Mouse (Mus musculus) hindbrain, embryonic 12.5 days (tissue): ENCODE measurements around the gene Aplnr. TPM values are rescaled to one million over a fixed set of nuclear protein-coding genes. Genes with fewer than 3 reads are reported as not detected.
A peak's percentile ranks its signal among the peaks of the same experiment; 100 is the strongest.

ENCODE experiments used
- ATAC-seq: fragments of 200-750 bp; cut with Nextera tagmentation; 2 replicates; pipeline ENCODE4 v1.8.0; 2017; ENCODE audit warnings: moderate TSS enrichment; ENCODE audit not compliant: low FRiP score
- H3K27ac ChIP-seq: fragments of 300-500 bp; sonication (generic); 2 replicates; pipeline ENCODE4 v1.5.1; 2016; ENCODE audit warnings: mild to moderate bottlenecking
- H3K27me3 ChIP-seq: fragments of 300-500 bp; sonication (generic); 2 replicates; pipeline ENCODE4 v1.6.1; 2016; ENCODE audit warnings: mild to moderate bottlenecking
- H3K36me3 ChIP-seq: fragments of 300-500 bp; sonication (generic); 2 replicates; pipeline ENCODE4 v1.6.1; 2016; ENCODE audit warnings: mild to moderate bottlenecking
- H3K4me1 ChIP-seq: fragments of 300-500 bp; sonication (generic); 2 replicates; pipeline ENCODE4 v1.6.1; 2016
- H3K4me2 ChIP-seq: fragments of 300-500 bp; sonication (generic); replicated peaks from 2 replicates; pipeline ENCODE4 v1.6.1; 2016; ENCODE audit warnings: mild to moderate bottlenecking
- H3K4me3 ChIP-seq: fragments of 300-500 bp; sonication (generic); 2 replicates; pipeline ENCODE4 v1.5.1; 2016; ENCODE audit warnings: mild to moderate bottlenecking
- H3K9ac ChIP-seq: fragments of 300-500 bp; sonication (generic); 2 replicates; pipeline ENCODE4 v1.6.1; 2016; ENCODE audit warnings: mild to moderate bottlenecking, moderate library complexity
- H3K9me3 ChIP-seq: fragments of 300-500 bp; sonication (generic); replicated peaks from 2 replicates; pipeline ENCODE4 v1.6.1; 2016; ENCODE audit warnings: mild to moderate bottlenecking
- WGBS: fragments of 180-500 bp; shearing (Covaris S2); methylation state at CpG from one replicate; pipeline ENCODE4 v1.1.7; 2016; 5-methylcytosine and 5-hydroxymethylcytosine counted together
- polyA plus RNA-seq: library from polyadenylated mRNA; unstranded; fragments of >200 nt; fragmentation: Nextera tagmentation; extraction: Ambion mirVana; gene quantifications from 2 replicates; pipeline ENCODE4 v1.2.1, GENCODE M21; 2016

Gene Aplnr
- polyA plus RNA-seq, 1 experiment from 2014 or later: 41.5 TPM

GRCm38 (mm10) chr2:85110288-85110875 lies 25.6 kb upstream of the Aplnr start:
- H3K36me3 ChIP-seq: no peaks in the 10 kb centered on the region
- ATAC-seq: no peak
- H3K9ac ChIP-seq: no peak overlapping the region
- H3K27ac ChIP-seq: no peak overlapping the region
- H3K4me3 ChIP-seq: no peak overlapping the region
- H3K4me1 ChIP-seq: no peaks in the 10 kb centered on the region
- H3K4me2 ChIP-seq: no peak overlapping the region
- 86% methylated on average over 9 of the region's 9 CpGs for WGBS
- H3K27me3 ChIP-seq: no peaks in the 10 kb centered on the region
- no peaks in the 10 kb centered on the region for H3K9me3 ChIP-seq

GRCm38 (mm10) chr2:85123187-85123868 lies 12.7 kb upstream of the Aplnr start:
- ATAC-seq: peak; percentile 66
- 24% methylated on average over 5 of the region's 5 CpGs for WGBS

GRCm38 (mm10) chr2:85123869-85124535 lies 12.0 kb upstream of the Aplnr start:
- Histone ChIP-seq H3K27ac (no peak overlapping the region), H3K27me3 (no peaks in the 10 kb centered on the region), H3K4me3 (no peak overlapping the region), H3K36me3 (no peaks in the 10 kb centered on the region), H3K9me3 (no peaks in the 10 kb centered on the region), H3K4me1 (no peaks in the 10 kb centered on the region), H3K9ac (no peak overlapping the region), H3K4me2 (no peak overlapping the region)
- WGBS: 21% methylated on average over 1 of the region's 1 CpGs
- ATAC-seq: peak; percentile 91

More at GRCm38 (mm10) chr2:85123187-85123868, 12.7 kb upstream of the Aplnr start:
- no peaks in the 10 kb centered on the region for H3K9me3 ChIP-seq
- no peaks in the 10 kb centered on the region for H3K27me3 ChIP-seq
- no peaks in the 10 kb centered on the region for H3K4me1 ChIP-seq
- H3K36me3 ChIP-seq: no peaks in the 10 kb centered on the region
- no peak overlapping the region for H3K27ac ChIP-seq
- H3K4me3 ChIP-seq: no peak overlapping the region
- no peak overlapping the region for H3K9ac ChIP-seq
- no peak overlapping the region for H3K4me2 ChIP-seq

- no peaks in the 10 kb centered on the region for H3K9me3 ChIP-seq
- H3K4me3 ChIP-seq: no peak overlapping the region
- WGBS: 41% methylated on average over 6 of the region's 6 CpGs
- no peak overlapping the region for H3K9ac ChIP-seq
- ATAC-seq: no peak
- H3K36me3 ChIP-seq: no peaks in the 10 kb centered on the region
- no peak overlapping the region for H3K27ac ChIP-seq
- H3K4me2 ChIP-seq: no peak overlapping the region
- H3K27me3 ChIP-seq: no peaks in the 10 kb centered on the region
- peaks cover 4% of the 10 kb centered on the region; the same call in 1 of the 2 replicates for H3K4me1 ChIP-seq
Measured at GRCm38 (mm10) chr2:85129496-85129971, 6.5 kb upstream of the Aplnr start.

- Histone ChIP-seq H3K9ac (no peak overlapping the region), H3K27me3 (no peaks in the 10 kb centered on the region), H3K9me3 (no peaks in the 10 kb centered on the region), H3K4me1 (peaks cover 4% of the 10 kb centered on the region; the same call in 1 of the 2 replicates), H3K27ac (no peak overlapping the region), H3K4me3 (no peak overlapping the region), H3K36me3 (no peaks in the 10 kb centered on the region), H3K4me2 (no peak overlapping the region)
- WGBS: 26% methylated on average over 2 of the region's 2 CpGs
- ATAC-seq: no peak
Measured at GRCm38 (mm10) chr2:85131226-85131625, 4.8 kb upstream of the Aplnr start.

- Histone ChIP-seq H3K9ac (no peak overlapping the region), H3K4me3 (no peak overlapping the region), H3K36me3 (no peaks in the 10 kb centered on the region), H3K9me3 (no peaks in the 10 kb centered on the region), H3K27me3 (no peaks in the 10 kb centered on the region), H3K27ac (no peak overlapping the region), H3K4me2 (no peak overlapping the region), H3K4me1 (peaks cover 4% of the 10 kb centered on the region; the same call in 1 of the 2 replicates)
- no peak for ATAC-seq
- 15% methylated on average over 1 of the region's 1 CpGs for WGBS
Measured at GRCm38 (mm10) chr2:85131724-85132123, 4.3 kb upstream of the Aplnr start.

GRCm38 (mm10) chr2:85132204-85132603 lies 3.8 kb upstream of the Aplnr start:
- no peak overlapping the region for H3K9ac ChIP-seq
- no peak overlapping the region for H3K4me3 ChIP-seq
- no peak overlapping the region for H3K4me2 ChIP-seq
- WGBS: 69% methylated on average over 2 of the region's 2 CpGs
- H3K27ac ChIP-seq: no peak overlapping the region
- H3K36me3 ChIP-seq: no peaks in the 10 kb centered on the region
- H3K9me3 ChIP-seq: no peaks in the 10 kb centered on the region
- H3K4me1 ChIP-seq: peaks cover 4% of the 10 kb centered on the region; the same call in 1 of the 2 replicates
- no peaks in the 10 kb centered on the region for H3K27me3 ChIP-seq
- ATAC-seq: no peak

- no peak for ATAC-seq
- Histone ChIP-seq H3K27ac (no peak overlapping the region), H3K9me3 (no peaks in the 10 kb centered on the region), H3K4me3 (no peak overlapping the region), H3K9ac (no peak overlapping the region), H3K4me2 (no peak overlapping the region), H3K4me1 (peaks cover 4% of the 10 kb centered on the region; the same call in 1 of the 2 replicates), H3K27me3 (no peaks in the 10 kb centered on the region), H3K36me3 (no peaks in the 10 kb centered on the region)
- 68% methylated on average over 1 of the region's 1 CpGs for WGBS
Measured at GRCm38 (mm10) chr2:85135099-85135498, 926 bp upstream of the Aplnr start.

- ATAC-seq: no peak
- Histone ChIP-seq H3K27ac (0 out of 2 replicates have a peak overlapping the region, but pooled peaks have one; percentile 18), H3K27me3 (no peaks in the 10 kb centered on the region), H3K4me3 (peak overlapping the region; percentile 9; the same call in 1 of the 2 replicates), H3K9ac (no peak overlapping the region), H3K9me3 (no peaks in the 10 kb centered on the region), H3K4me1 (no peaks in the 10 kb centered on the region), H3K36me3 (no peaks in the 10 kb centered on the region), H3K4me2 (no peak overlapping the region)
- 77% methylated on average over 21 of the region's 21 CpGs for WGBS
Measured at GRCm38 (mm10) chr2:85136831-85137520, 951 bp downstream of the Aplnr start.

- ATAC-seq: no peak
- Histone ChIP-seq H3K4me2 (no peak overlapping the region), H3K9ac (no peak overlapping the region), H3K4me1 (no peaks in the 10 kb centered on the region), H3K36me3 (no peaks in the 10 kb centered on the region), H3K27me3 (no peaks in the 10 kb centered on the region), H3K4me3 (0 out of 2 replicates have a peak overlapping the region, but pooled peaks have one; percentile 9), H3K27ac (0 out of 2 replicates have a peak overlapping the region, but pooled peaks have one; percentile 18), H3K9me3 (no peaks in the 10 kb centered on the region)
- 66% methylated on average over 10 of the region's 10 CpGs for WGBS
Measured at GRCm38 (mm10) chr2:85137601-85138140, 1.6 kb downstream of the Aplnr start.

GRCm38 (mm10) chr2:85138143-85138542 lies 2.1 kb downstream of the Aplnr start:
- H3K4me2 ChIP-seq: no peak overlapping the region
- no peaks in the 10 kb centered on the region for H3K9me3 ChIP-seq
- no peaks in the 10 kb centered on the region for H3K36me3 ChIP-seq
- H3K9ac ChIP-seq: no peak overlapping the region
- WGBS: 29% methylated on average over 2 of the region's 2 CpGs
- ATAC-seq: no peak
- H3K27me3 ChIP-seq: no peaks in the 10 kb centered on the region
- H3K27ac ChIP-seq: no peak overlapping the region
- H3K4me3 ChIP-seq: no peak overlapping the region
- H3K4me1 ChIP-seq: no peaks in the 10 kb centered on the region

GRCm38 (mm10) chr2:85139393-85139792 lies 3.4 kb downstream of the Aplnr start:
- H3K27me3 ChIP-seq: no peaks in the 10 kb centered on the region
- 62% methylated on average over 4 of the region's 4 CpGs for WGBS
- H3K36me3 ChIP-seq: no peaks in the 10 kb centered on the region
- no peaks in the 10 kb centered on the region for H3K4me1 ChIP-seq
- no peak overlapping the region for H3K4me2 ChIP-seq
- ATAC-seq: no peak
- H3K9ac ChIP-seq: no peak overlapping the region
- no peak overlapping the region for H3K4me3 ChIP-seq
- H3K27ac ChIP-seq: no peak overlapping the region
- H3K9me3 ChIP-seq: no peaks in the 10 kb centered on the region
